Mouse (Mus musculus): ENCODE measurements around the gene Rpl27a. TPM values are rescaled to one million over a fixed set of nuclear protein-coding genes. Genes with fewer than 3 reads are reported as not detected.
A peak's percentile ranks its signal among the peaks of the same experiment; 100 is the strongest.

Gene Rpl27a
- polyA plus RNA-seq, 1 experiment from 2014 or later, result 91.4 TPM

DNA sequence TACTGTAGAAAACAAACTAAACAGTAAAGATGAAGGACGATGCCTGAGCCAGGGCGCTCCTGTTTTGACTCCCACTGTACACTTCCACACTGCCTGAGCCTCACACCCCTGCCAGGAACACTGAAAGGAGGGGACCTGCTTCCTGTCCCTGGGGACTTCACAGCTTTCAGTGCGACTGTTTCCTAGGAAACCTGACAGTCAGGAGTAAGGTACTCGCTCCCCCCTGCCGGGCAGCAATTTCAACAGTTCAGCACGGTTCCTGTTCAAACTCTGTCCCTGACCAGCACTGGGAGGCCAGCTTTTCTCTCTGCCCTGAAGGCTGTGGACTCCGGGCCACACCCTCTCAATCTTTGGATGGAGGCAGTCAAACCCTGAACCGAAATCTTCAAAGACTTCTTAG is 11.8 kb upstream of the Rpl27a start:
- H3K9ac ChIP-seq, result no peak overlapping the region
- no peak overlapping the region for H3K27ac ChIP-seq
- no peaks in the 10 kb centered on the region for H3K27me3 ChIP-seq (ENCODE audit: control insufficient read depth, insufficient read depth, low read length)
- no peaks in the 10 kb centered on the region for H3K36me3 ChIP-seq (replicated peaks; ENCODE audit: control insufficient read depth, insufficient read depth)
- no peak overlapping the region for H3K4me3 ChIP-seq (replicated peaks; ENCODE audit: low read length)
- ATAC-seq (ENCODE audit: low FRiP score) (peak; percentile 82), DNase-seq (ENCODE audit: low spot score) (peak; percentile 54)
- H3K9me3 ChIP-seq (ENCODE audit: control insufficient read depth, low read length), result no peaks in the 10 kb centered on the region
- 2% methylated on average over 8 of the region's 8 CpGs for WGBS
- H3K4me2 ChIP-seq (replicated peaks), result peak overlapping the region; percentile 4; the same call in 1 of the 2 replicates
- H3K4me1 ChIP-seq (replicated peaks; ENCODE audit: control insufficient read depth, insufficient read depth, low read length), result peaks cover 8% of the 10 kb centered on the region

DNA sequence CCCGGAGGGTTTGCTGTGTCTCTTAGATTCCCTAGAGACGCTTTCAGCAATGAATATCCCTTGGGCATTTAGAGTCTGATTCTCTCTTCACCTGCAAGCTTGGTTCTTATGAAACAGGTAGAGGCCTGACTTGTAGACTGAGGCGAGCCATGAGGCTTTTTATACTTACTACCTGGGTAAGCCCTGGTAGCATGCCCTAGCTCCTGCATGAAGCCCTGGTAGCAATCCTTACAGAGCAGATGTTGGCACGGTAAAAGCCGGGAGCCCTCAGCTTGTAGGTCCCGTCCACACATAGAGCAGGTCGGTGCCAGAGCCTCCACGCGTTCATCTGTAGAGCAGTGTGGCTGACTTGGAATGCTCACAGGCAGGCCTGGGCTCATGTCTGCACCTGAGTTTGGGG is 11.4 kb upstream of the Rpl27a start:
- Histone ChIP-seq H3K36me3 (replicated peaks; ENCODE audit: control insufficient read depth, insufficient read depth) (no peaks in the 10 kb centered on the region), H3K9me3 (ENCODE audit: control insufficient read depth, low read length) (no peaks in the 10 kb centered on the region), H3K4me1 (replicated peaks; ENCODE audit: control insufficient read depth, insufficient read depth, low read length) (peaks cover 8% of the 10 kb centered on the region), H3K27me3 (ENCODE audit: control insufficient read depth, insufficient read depth, low read length) (no peaks in the 10 kb centered on the region), H3K4me3 (replicated peaks; ENCODE audit: low read length) (no peak overlapping the region), H3K9ac (no peak overlapping the region), H3K4me2 (replicated peaks) (no peak overlapping the region), H3K27ac (no peak overlapping the region)
- 38% methylated on average over 9 of the region's 9 CpGs for WGBS
- ATAC-seq (ENCODE audit: low FRiP score), result no peak
- DNase-seq (ENCODE audit: low spot score), result no peak

DNA sequence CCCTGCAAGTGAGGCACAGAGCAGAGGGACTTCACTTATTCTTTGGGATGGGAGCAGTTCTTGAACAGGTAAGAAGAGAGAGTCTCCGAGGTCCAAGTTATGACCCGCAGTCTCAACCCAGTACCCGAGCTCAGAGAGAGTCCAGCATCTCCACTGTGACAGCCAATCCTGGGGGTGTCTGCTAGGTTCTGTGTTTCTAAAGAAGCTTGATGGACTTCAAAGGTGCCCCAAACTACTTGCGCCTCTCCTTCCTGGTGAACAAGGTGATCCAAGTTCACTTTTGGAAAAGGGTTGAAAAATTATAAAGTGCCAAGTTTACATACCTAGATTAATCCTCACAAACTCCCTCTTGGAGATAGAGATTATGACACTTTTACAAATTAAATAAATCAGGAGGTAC is 10.9 kb upstream of the Rpl27a start, which contains the start of gene Trim66:
Trim66 (minus strand) TSS at position 101 of the 400 bp plus-strand sequence.
- DNase-seq (ENCODE audit: low spot score) (no peak), ATAC-seq (ENCODE audit: low FRiP score) (no peak)
- Histone ChIP-seq H3K9ac (no peak within 1 kb of the TSS), H3K4me2 (replicated peaks) (peak within 1 kb of the TSS; percentile 4; the same call in 1 of the 2 replicates), H3K27me3 (ENCODE audit: control insufficient read depth, insufficient read depth, low read length) (no peaks in the 10 kb centered on the region), H3K9me3 (ENCODE audit: control insufficient read depth, low read length) (no peaks in the 10 kb centered on the region), H3K4me1 (replicated peaks; ENCODE audit: control insufficient read depth, insufficient read depth, low read length) (peaks cover 8% of the 10 kb centered on the region), H3K36me3 (replicated peaks; ENCODE audit: control insufficient read depth, insufficient read depth) (no peaks in the 10 kb centered on the region), H3K4me3 (replicated peaks; ENCODE audit: low read length) (no peak within 1 kb of the TSS), H3K27ac (no peak within 1 kb of the TSS)
- 89% methylated on average over 4 of the region's 4 CpGs for WGBS

DNA sequence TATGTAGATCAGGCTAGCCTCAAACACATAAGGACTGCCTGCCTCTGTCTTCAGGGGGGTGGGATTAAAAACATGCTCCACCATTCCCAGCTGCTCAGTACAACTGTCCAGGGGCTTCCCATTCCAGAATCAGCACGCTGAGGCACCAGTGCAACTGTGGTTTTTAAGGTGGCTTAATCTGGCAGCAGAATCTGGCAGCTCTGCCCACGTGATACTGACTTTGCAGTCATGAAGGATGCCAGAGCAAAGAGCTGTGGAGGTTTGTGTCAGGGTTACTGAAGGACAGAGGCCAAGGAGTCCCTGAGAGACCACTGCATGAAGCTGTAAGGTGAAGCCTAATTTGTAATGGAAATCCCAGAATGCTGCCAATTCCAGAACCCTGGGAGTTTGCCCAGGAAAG is 8.1 kb upstream of the Rpl27a start:
- Histone ChIP-seq H3K27ac (no peak overlapping the region), H3K4me1 (replicated peaks; ENCODE audit: control insufficient read depth, insufficient read depth, low read length) (peaks cover 8% of the 10 kb centered on the region), H3K9me3 (ENCODE audit: control insufficient read depth, low read length) (no peaks in the 10 kb centered on the region), H3K27me3 (ENCODE audit: control insufficient read depth, insufficient read depth, low read length) (no peaks in the 10 kb centered on the region), H3K4me2 (replicated peaks) (no peak overlapping the region), H3K4me3 (replicated peaks; ENCODE audit: low read length) (no peak overlapping the region), H3K9ac (no peak overlapping the region), H3K36me3 (replicated peaks; ENCODE audit: control insufficient read depth, insufficient read depth) (no peaks in the 10 kb centered on the region)
- 73% methylated on average over 2 of the region's 2 CpGs for WGBS
- no peak for DNase-seq (ENCODE audit: low spot score)
- no peak for ATAC-seq (ENCODE audit: low FRiP score)

DNA sequence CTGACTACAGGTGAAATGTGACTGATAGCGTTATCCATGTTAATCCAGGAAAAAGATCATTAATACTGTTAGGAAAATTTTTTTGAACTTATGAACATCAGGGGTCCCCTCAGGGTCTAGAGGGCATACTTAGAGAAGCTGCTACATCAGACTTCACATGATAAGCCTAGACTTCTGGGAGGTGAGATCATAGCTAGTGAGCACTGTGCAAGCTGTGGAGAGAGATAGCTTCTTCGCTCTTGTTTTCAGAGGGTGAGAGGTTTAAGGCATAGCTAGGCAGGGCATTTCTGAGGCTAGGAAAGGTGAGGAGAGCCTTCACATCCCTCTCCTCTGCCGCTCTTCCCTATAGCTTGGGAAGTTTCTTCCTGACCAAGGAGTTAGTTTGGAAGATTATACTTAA is 7.1 kb upstream of the Rpl27a start:
- Histone ChIP-seq H3K4me1 (replicated peaks; ENCODE audit: control insufficient read depth, insufficient read depth, low read length) (peaks cover 8% of the 10 kb centered on the region), H3K27me3 (ENCODE audit: control insufficient read depth, insufficient read depth, low read length) (no peaks in the 10 kb centered on the region), H3K9ac (no peak overlapping the region), H3K36me3 (replicated peaks; ENCODE audit: control insufficient read depth, insufficient read depth) (no peaks in the 10 kb centered on the region), H3K4me2 (replicated peaks) (no peak overlapping the region), H3K9me3 (ENCODE audit: control insufficient read depth, low read length) (no peaks in the 10 kb centered on the region), H3K4me3 (replicated peaks; ENCODE audit: low read length) (no peak overlapping the region), H3K27ac (no peak overlapping the region)
- ATAC-seq (ENCODE audit: low FRiP score) (no peak), DNase-seq (ENCODE audit: low spot score) (no peak)
- 89% methylated on average over 3 of the region's 3 CpGs for WGBS

DNA sequence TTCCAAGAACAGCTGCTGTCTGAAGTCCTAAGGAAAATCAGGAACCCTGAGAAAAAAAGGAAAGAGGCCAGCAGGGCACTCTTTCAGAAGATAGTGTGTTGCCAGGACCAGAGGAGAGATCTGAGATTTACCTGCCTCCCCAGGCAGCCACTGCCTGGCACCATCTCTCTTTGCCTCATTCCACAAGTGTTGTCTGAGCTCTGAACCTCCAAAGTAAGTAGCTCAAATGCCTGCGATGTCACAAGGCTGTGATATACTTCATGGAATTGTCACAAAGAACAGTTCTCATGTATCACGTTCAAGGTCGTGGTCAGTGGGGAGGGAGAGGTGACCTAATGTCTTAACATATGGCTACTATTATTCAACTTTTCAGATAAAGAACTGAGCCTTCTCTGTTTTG is 2.4 kb upstream of the Rpl27a start:
- Histone ChIP-seq H3K4me3 (replicated peaks; ENCODE audit: low read length) (no peak overlapping the region), H3K27ac (no peak overlapping the region), H3K9ac (no peak overlapping the region), H3K4me2 (replicated peaks) (no peak overlapping the region), H3K36me3 (replicated peaks; ENCODE audit: control insufficient read depth, insufficient read depth) (peaks cover 13% of the 10 kb centered on the region), H3K9me3 (ENCODE audit: control insufficient read depth, low read length) (no peaks in the 10 kb centered on the region), H3K4me1 (replicated peaks; ENCODE audit: control insufficient read depth, insufficient read depth, low read length) (peaks cover 21% of the 10 kb centered on the region), H3K27me3 (ENCODE audit: control insufficient read depth, insufficient read depth, low read length) (no peaks in the 10 kb centered on the region)
- WGBS, result 87% methylated on average over 3 of the region's 3 CpGs
- DNase-seq (ENCODE audit: low spot score) (no peak), ATAC-seq (ENCODE audit: low FRiP score) (no peak)

DNA sequence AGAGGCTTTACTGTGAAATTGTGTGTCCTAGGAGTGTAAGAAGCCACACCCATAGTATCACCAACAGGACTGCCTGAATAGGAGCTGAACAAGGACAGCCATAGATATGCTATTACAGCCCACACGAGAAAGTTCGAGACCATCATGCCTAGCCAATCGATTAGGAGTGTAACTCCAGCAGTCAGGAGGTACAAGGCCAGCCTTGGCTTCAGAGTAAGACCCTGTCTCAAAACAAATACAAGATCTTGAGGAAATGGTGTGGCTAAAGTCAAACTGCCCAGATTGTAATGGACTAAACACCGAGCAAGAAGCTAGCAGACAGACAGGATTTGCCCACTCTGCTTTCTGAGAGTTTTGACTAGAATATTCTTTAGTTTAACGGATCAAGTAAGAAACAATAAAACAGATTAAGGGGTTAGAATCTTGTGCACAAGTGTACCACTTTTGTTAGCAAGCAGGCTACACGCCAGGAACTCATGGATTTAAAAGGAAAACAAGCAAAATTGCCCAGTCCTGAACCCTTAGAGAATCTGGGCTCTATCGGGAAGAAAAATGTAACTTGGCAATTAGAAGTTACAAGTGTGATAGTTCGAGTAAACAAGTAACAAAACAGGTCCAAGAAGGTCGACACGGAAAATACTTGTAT is 788 bp upstream of the Rpl27a start:
- Histone ChIP-seq H3K4me1 (replicated peaks; ENCODE audit: control insufficient read depth, insufficient read depth, low read length) (peaks cover 21% of the 10 kb centered on the region), H3K4me2 (replicated peaks) (peak overlapping the region; percentile 72), H3K36me3 (replicated peaks; ENCODE audit: control insufficient read depth, insufficient read depth) (peaks cover 30% of the 10 kb centered on the region), H3K9me3 (ENCODE audit: control insufficient read depth, low read length) (no peaks in the 10 kb centered on the region), H3K27ac (peak overlapping the region; percentile 95), H3K27me3 (ENCODE audit: control insufficient read depth, insufficient read depth, low read length) (no peaks in the 10 kb centered on the region), H3K4me3 (replicated peaks; ENCODE audit: low read length) (peak overlapping the region; percentile 72), H3K9ac (peak overlapping the region; percentile 86)
- WGBS, result 26% methylated on average over 10 of the region's 10 CpGs
- ATAC-seq (ENCODE audit: low FRiP score) (no peak), DNase-seq (ENCODE audit: low spot score) (no peak)

DNA sequence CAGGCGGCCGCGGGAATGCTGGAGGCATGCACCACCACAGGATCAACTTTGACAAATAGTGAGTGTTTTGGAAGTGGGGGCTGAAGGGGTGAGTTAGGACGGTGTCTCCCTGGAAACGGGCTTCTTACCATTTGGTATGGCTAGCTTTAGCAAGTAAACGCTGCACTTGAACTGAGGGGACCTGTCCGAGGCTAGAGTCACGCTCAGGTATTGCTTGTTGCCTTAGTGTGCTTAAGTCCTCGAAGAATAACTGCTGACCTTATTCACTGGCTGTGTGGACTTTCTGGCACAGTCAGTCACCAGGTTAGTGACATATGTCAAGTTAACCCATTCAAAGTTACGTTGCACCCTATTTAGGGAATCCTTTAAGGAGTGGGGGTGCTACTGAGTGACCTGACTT is 989 bp downstream of the Rpl27a start:
- peaks cover 47% of the 10 kb centered on the region for H3K36me3 ChIP-seq (replicated peaks; ENCODE audit: control insufficient read depth, insufficient read depth)
- 2% methylated on average over 10 of the region's 10 CpGs for WGBS
- H3K9ac ChIP-seq, result peak overlapping the region; percentile 86
- H3K4me2 ChIP-seq (replicated peaks), result peak overlapping the region; percentile 95
- ATAC-seq (ENCODE audit: low FRiP score) (no peak), DNase-seq (ENCODE audit: low spot score) (no peak)
- H3K4me1 ChIP-seq (replicated peaks; ENCODE audit: control insufficient read depth, insufficient read depth, low read length), result peaks cover 21% of the 10 kb centered on the region
- no peaks in the 10 kb centered on the region for H3K9me3 ChIP-seq (ENCODE audit: control insufficient read depth, low read length)
- H3K4me3 ChIP-seq (replicated peaks; ENCODE audit: low read length), result peak overlapping the region; percentile 72
- no peak overlapping the region for H3K27ac ChIP-seq
- H3K27me3 ChIP-seq (ENCODE audit: control insufficient read depth, insufficient read depth, low read length), result no peaks in the 10 kb centered on the region

DNA sequence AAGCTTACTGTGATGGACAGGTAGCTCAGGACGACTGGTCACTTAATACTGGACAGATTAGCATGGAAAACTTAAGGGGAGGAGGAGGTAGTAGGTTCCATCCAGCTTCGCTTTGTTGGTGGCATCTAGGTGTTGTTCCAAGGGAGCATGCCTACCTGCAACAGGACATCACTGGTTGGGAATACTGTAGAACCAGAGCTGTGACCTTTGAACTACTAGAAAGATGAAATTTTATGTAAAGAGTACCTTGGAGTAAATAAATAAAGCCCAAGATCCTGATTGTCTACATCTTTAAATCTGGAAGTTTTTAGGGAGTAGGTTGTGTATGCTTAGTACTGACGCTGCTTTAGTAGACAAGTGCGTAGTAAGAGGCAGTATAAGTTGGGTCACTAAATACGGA is 3.1 kb downstream of the Rpl27a start:
- no peak for ATAC-seq (ENCODE audit: low FRiP score)
- Histone ChIP-seq H3K27ac (no peak overlapping the region), H3K4me2 (replicated peaks) (no peak overlapping the region), H3K9ac (no peak overlapping the region), H3K4me1 (replicated peaks; ENCODE audit: control insufficient read depth, insufficient read depth, low read length) (peaks cover 21% of the 10 kb centered on the region), H3K9me3 (ENCODE audit: control insufficient read depth, low read length) (no peaks in the 10 kb centered on the region), H3K36me3 (replicated peaks; ENCODE audit: control insufficient read depth, insufficient read depth) (peaks cover 63% of the 10 kb centered on the region), H3K27me3 (ENCODE audit: control insufficient read depth, insufficient read depth, low read length) (no peaks in the 10 kb centered on the region), H3K4me3 (replicated peaks; ENCODE audit: low read length) (no peak overlapping the region)
- DNase-seq (ENCODE audit: low spot score), result no peak
- WGBS, result 79% methylated on average over 5 of the region's 5 CpGs

DNA sequence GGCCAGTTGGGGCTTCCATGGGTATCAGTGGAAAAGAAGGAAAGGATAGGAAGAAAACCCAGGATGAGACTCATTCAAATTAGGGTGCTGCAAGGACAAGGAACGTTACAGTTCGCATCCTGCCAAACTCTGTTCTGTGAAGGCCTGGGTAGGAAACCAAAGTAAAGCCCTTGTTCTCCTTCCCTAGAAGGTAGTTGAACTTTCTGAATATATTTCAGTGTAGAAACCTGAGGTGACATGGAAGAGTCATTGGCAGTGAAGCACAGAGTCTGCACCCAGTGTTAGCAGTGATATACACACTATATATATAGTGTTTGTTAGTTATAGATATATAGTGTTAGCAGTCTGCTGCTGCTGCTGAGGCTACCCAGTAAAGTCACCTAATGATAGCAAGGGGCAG is 4.4 kb downstream of the Rpl27a start:
- DNase-seq (ENCODE audit: low spot score), result no peak
- ATAC-seq (ENCODE audit: low FRiP score), result no peak
- peaks cover 13% of the 10 kb centered on the region; the same call in 1 of the 2 replicates for H3K4me1 ChIP-seq (replicated peaks; ENCODE audit: control insufficient read depth, insufficient read depth, low read length)
- whole genome bisulfite sequencing, result 63% methylated on average over 2 of the region's 2 CpGs
- no peak overlapping the region for H3K9ac ChIP-seq
- H3K4me3 ChIP-seq (replicated peaks; ENCODE audit: low read length), result no peak overlapping the region
- H3K9me3 ChIP-seq (ENCODE audit: control insufficient read depth, low read length), result no peaks in the 10 kb centered on the region
- no peak overlapping the region for H3K4me2 ChIP-seq (replicated peaks)
- no peak overlapping the region for H3K27ac ChIP-seq
- H3K27me3 ChIP-seq (ENCODE audit: control insufficient read depth, insufficient read depth, low read length), result no peaks in the 10 kb centered on the region
- peaks cover 63% of the 10 kb centered on the region for H3K36me3 ChIP-seq (replicated peaks; ENCODE audit: control insufficient read depth, insufficient read depth)

Measured in hindbrain, embryonic 14.5 days (tissue).